Mouse (Mus musculus) v-Abl transformed pro-B cells (cell line): ENCODE data around the gene Tmem136.

Experiments
- in situ Hi-C, 2 experiments: fragments of 400-800 bp; cut with MboI; formaldehyde crosslinking; loops; one replicate each; pipeline ENCODE4 v1.15.1; 2025; ENCODE audit not compliant: unreplicated experiment in 2 of 2

The Tmem136 gene

GRCm38 (mm10) chr9:43116134-43116996 lies at the start of gene Tmem136:
Gene Tmem136, minus strand, starts transcription at chr9:43116570.
- in situ Hi-C loops, result loop anchor here (25.0 kb wide), 2 partner anchors 654 to 1104 kb away; no protein-coding TSS in a partner anchor

- in situ Hi-C loops, result no loop called here
Measured at GRCm38 (mm10) chr9:43155960-43156359, 39.6 kb upstream of the Tmem136 start.

GRCm38 (mm10) chr9:43151779-43152178 lies 35.4 kb upstream of the Tmem136 start:
- in situ Hi-C loops, result no loop called here

GRCm38 (mm10) chr9:43150957-43151356 lies 34.6 kb upstream of the Tmem136 start:
- in situ Hi-C loops, result no loop called here

GRCm38 (mm10) chr9:43150075-43150474 lies 33.7 kb upstream of the Tmem136 start:
- in situ Hi-C loops, result no loop called here

GRCm38 (mm10) chr9:43149498-43149897 lies 33.1 kb upstream of the Tmem136 start:
- in situ Hi-C loops, result loop anchor here (10.0 to 25.0 kb wide), 2 partner anchors 813 to 825 kb away; no protein-coding TSS in a partner anchor

DNA sequence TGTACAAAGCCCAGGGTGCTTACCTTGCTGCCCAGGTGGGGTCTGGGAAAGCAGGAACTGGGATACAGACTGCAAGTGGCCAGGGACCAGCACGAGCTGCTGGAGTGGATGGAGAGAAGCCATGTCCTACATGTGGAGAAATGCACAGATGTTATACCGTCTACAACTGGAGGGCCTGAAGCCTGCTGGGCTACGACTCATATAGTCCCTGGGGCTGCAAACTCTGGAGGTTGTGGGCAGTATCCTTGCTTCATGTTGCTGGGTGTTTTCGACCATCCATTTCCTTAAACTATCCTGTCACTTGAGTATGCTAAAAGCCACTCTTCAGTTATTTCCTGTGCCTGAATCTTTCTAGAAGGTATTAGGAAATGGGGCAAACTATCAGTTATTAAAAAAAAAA lies 28.8 kb upstream of the Tmem136 start:
- in situ Hi-C loops, result loop anchor here (10.0 to 25.0 kb wide), 2 partner anchors 817 to 830 kb away; no protein-coding TSS in a partner anchor

DNA sequence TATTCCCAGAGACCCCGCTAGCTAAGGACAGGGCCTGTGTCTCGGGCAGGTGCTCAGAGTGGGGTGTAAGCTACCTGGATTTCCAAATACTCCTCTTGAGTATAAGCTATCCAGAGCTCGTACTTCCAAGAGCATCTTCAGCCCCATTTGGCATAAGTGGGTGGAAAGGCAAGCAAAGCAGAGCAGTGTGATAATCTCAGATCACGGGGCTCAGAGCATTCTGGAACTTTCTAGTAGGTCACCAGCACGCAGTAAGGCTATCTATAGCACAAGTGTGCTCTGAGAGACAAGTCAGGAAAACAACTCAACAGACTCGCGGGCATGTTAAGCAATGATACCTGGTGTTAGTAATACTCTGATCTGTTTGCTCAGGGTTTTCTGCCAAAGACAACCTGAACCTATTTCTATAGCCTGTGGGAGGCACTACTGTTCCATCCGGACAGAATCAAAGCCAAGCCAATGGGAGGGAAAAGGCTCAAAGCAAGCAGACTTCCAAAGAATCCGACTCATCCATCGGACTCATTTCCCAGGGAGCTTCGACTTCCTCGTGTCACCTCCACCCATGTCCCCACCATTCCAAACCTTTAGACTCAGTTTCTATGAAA lies 27.9 kb upstream of the Tmem136 start:
- in situ Hi-C loops, result loop anchor here (10.0 to 25.0 kb wide), 2 partner anchors 818 to 830 kb away; no protein-coding TSS in a partner anchor

- in situ Hi-C loops, result loop anchor here (10.0 to 25.0 kb wide), 2 partner anchors 820 to 833 kb away; no protein-coding TSS in a partner anchor
Measured at GRCm38 (mm10) chr9:43141839-43142238, 25.5 kb upstream of the Tmem136 start.

DNA sequence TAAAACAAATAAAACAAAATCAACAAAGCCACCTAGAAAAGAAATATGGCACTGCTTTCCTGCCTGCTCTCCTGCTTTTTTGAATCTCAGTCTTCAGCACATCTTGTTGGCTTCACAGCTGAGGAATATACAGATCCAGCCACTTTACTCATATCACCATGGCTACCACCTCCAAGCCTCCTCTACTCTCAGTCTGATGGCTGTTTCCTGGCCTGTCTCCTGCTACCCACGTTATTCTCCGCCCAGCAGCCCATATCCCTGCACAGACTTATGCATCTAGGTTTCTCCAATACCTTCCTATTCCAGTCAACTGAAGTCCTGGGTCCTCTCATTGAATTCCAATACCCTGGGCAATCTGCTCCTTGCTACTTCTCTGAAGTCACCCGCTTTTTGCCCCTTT lies 17.2 kb upstream of the Tmem136 start:
- in situ Hi-C loops, result loop anchor here in 1 of 2 experiments (25.0 kb wide), 1 partner anchor 829 kb away; no protein-coding TSS in a partner anchor

- in situ Hi-C loops, result loop anchor here in 1 of 2 experiments (25.0 kb wide), 1 partner anchor 830 kb away; no protein-coding TSS in a partner anchor
Measured at GRCm38 (mm10) chr9:43132380-43132779, 16.0 kb upstream of the Tmem136 start.

- in situ Hi-C loops, result loop anchor here in 1 of 2 experiments (25.0 kb wide), 1 partner anchor 830 kb away; no protein-coding TSS in a partner anchor
Measured at GRCm38 (mm10) chr9:43131940-43132339, 15.6 kb upstream of the Tmem136 start.

- in situ Hi-C loops, result loop anchor here in 1 of 2 experiments (25.0 kb wide), 1 partner anchor 832 kb away; no protein-coding TSS in a partner anchor
Measured at GRCm38 (mm10) chr9:43130684-43131083, 14.3 kb upstream of the Tmem136 start.

- in situ Hi-C loops, result loop anchor here in 1 of 2 experiments (25.0 kb wide), 1 partner anchor 835 kb away; no protein-coding TSS in a partner anchor
Measured at GRCm38 (mm10) chr9:43127101-43127787, 10.9 kb upstream of the Tmem136 start.

- in situ Hi-C loops, result loop anchor here (25.0 kb wide), 2 partner anchors 660 to 1110 kb away; no protein-coding TSS in a partner anchor
Measured at GRCm38 (mm10) chr9:43122379-43122778, 6.0 kb upstream of the Tmem136 start.

GRCm38 (mm10) chr9:43121948-43122347 lies 5.6 kb upstream of the Tmem136 start:
- in situ Hi-C loops, result loop anchor here (25.0 kb wide), 2 partner anchors 660 to 1110 kb away; no protein-coding TSS in a partner anchor

- in situ Hi-C loops, result loop anchor here (25.0 kb wide), 2 partner anchors 655 to 1105 kb away; no protein-coding TSS in a partner anchor
Measured at GRCm38 (mm10) chr9:43116997-43117336, 597 bp upstream of the Tmem136 start.

GRCm38 (mm10) chr9:43115431-43116133 lies 788 bp downstream of the Tmem136 start:
- in situ Hi-C loops, result loop anchor here (25.0 kb wide), 2 partner anchors 653 to 1103 kb away; no protein-coding TSS in a partner anchor

DNA sequence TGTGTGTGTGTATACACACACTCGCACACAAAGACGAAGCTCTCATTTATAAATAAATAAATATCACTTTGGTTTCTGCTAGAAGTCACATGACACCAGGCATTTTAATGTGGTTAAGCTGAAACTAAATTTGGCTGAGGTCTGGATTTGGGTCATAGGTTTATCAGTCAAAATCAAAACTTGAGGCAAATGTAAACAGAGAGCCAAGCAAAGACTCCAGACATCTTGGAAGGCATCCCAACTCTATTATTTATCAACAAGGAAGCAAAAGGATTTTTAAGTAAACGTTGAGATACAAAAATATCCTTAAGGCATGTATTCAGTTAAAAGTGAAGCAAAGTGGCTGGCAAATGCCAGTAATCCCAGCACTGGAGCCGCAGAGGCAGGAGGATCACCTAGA lies 1.5 kb downstream of the Tmem136 start:
- in situ Hi-C loops, result loop anchor here (25.0 kb wide), 2 partner anchors 653 to 1103 kb away; no protein-coding TSS in a partner anchor
